In the genomic region with DNA sequence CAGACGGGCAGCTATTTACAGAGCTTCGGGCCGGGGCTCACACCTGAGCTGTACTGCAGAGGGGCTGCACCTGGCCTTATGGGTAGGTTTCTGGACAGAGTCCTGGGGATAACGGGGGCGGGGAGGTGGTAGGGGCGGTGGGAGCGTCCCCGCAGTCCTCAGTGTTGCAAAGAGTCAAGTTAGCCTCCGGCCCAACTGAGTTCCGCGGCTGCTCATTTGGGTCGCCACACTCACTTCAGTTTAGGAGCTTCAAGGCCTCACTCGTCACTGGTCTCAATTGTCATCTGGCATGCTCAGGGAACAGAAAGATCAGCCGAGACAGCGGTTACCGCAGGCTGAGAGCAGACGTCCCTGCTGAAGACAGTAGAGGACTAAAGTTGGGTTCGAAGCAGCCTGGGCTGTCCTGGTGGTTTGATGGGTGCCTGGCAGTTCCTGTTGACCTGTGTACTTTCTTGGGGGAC, we compare ENCODE assay signal across 8 mouse cellular contexts.
DNase-seq lines count a peak whose midpoint lies in the region; ATAC-seq and TF ChIP-seq lines count a peak whose summit lies in the region.

No protein-coding gene starts in this region.

- TF ChIP-seq POLR2A in CH12.LX (IDR thresholded peaks at IDR 0.05; ENCODE audit: low read depth, low read length): no peak
- TF ChIP-seq POLR2A in olfactory bulb, adult 2 months (IDR thresholded peaks at IDR 0.05; ENCODE audit: insufficient read depth, low read depth, low read length): no peak

- no peak overlapping the region for H3K4me3 ChIP-seq in CH12.LX (replicated peaks in 1 of 3; ENCODE audit: low read depth in 2 of 3, low read length in 2 of 3, poor library complexity in 1 of 3)
- peak overlapping the region; percentile 54 for H3K4me3 ChIP-seq in embryonic facial prominence, embryonic 15.5 days (replicated peaks)
- peak overlapping the region; percentile 65 for H3K4me3 ChIP-seq in limb, embryonic 13.5 days
- H3K4me3 ChIP-seq in olfactory bulb, adult 2 months (ENCODE audit: insufficient read depth, low read depth, low read length): no peak overlapping the region

- in situ Hi-C loops in CH12.LX (cut with MboI; ENCODE audit: low pct_ligation_motif_present, low pct_unique_long_range_greater_than_20kb, low sequenced_read_pairs): no loop called here

- H3K9me3 ChIP-seq in CH12.LX (replicated peaks; ENCODE audit: low read length): no peaks in the 10 kb centered on the region
- H3K9me3 ChIP-seq in embryonic facial prominence, embryonic 15.5 days (replicated peaks): no peaks in the 10 kb centered on the region
- no peaks in the 10 kb centered on the region for H3K9me3 ChIP-seq in limb, embryonic 13.5 days

- no peaks in the 10 kb centered on the region for H3K79me2 ChIP-seq in CH12.LX (replicated peaks; ENCODE audit: control insufficient read depth, extremely low read depth, insufficient read depth, poor library complexity, severe bottlenecking)

- dilution Hi-C loops in CH12.LX (cut with MboI; ENCODE audit: extremely low pct_ligation_motif_present, extremely low pct_unique_long_range_greater_than_20kb, low sequenced_read_pairs): no loop called here

- intact Hi-C loops in left cerebral cortex, postnatal 14 days (cut with DNase I): no loop called here

- 1% methylated on average over 18 of the region's 18 CpGs for WGBS in embryonic facial prominence, embryonic 15.5 days
- under 1% methylated on average over 17 of the region's 18 CpGs for WGBS in limb, embryonic 13.5 days
- 18% methylated on average over 18 of the region's 18 CpGs for WGBS in olfactory bulb, adult 2 months

- peaks cover 29 to 88% of the 10 kb centered on the region in 2 experiments for H3K36me3 ChIP-seq in CH12.LX (replicated peaks in 1 of 2; ENCODE audit: control insufficient read depth in 1 of 2, insufficient read depth in 1 of 2, low read length in 1 of 2)
- peaks cover 35% of the 10 kb centered on the region for H3K36me3 ChIP-seq in embryonic facial prominence, embryonic 15.5 days
- peaks cover 38% of the 10 kb centered on the region for H3K36me3 ChIP-seq in limb, embryonic 13.5 days

- H3K4me2 ChIP-seq in CH12.LX (ENCODE audit: insufficient read depth, low read depth, poor library complexity, severe bottlenecking): peak overlapping the region; percentile 81; the same call in 1 of the 2 replicates
- H3K4me2 ChIP-seq in embryonic facial prominence, embryonic 15.5 days (replicated peaks): peak overlapping the region; percentile 90
- H3K4me2 ChIP-seq in limb, embryonic 13.5 days (replicated peaks): peak overlapping the region; percentile 86

- no peak for TF ChIP-seq RAD21 in CH12.LX (IDR thresholded peaks at IDR 0.05; ENCODE audit: low read depth, low read length)

- no peak for TF ChIP-seq EP300 in CH12.LX (IDR thresholded peaks at IDR 0.05; ENCODE audit: low read length)

- no peaks in the 10 kb centered on the region for H3K27me3 ChIP-seq in CH12.LX (replicated peaks)
- H3K27me3 ChIP-seq in embryonic facial prominence, embryonic 15.5 days: no peaks in the 10 kb centered on the region
- no peaks in the 10 kb centered on the region for H3K27me3 ChIP-seq in limb, embryonic 13.5 days

- peaks cover 11 to 43% of the 10 kb centered on the region in 2 experiments for H3K4me1 ChIP-seq in CH12.LX (ENCODE audit: control insufficient read depth in 1 of 2, insufficient read depth in 2 of 2)
- peaks cover 67% of the 10 kb centered on the region for H3K4me1 ChIP-seq in embryonic facial prominence, embryonic 15.5 days
- H3K4me1 ChIP-seq in limb, embryonic 13.5 days: peaks cover 68% of the 10 kb centered on the region
- peaks cover 75% of the 10 kb centered on the region for H3K4me1 ChIP-seq in olfactory bulb, adult 2 months (ENCODE audit: control insufficient read depth, insufficient read depth, low read length)

- 0 out of 2 replicates have a peak overlapping the region, but pooled peaks have one; percentile 48 for H3K9ac ChIP-seq in CH12.LX (ENCODE audit: insufficient read depth, low read depth)
- H3K9ac ChIP-seq in embryonic facial prominence, embryonic 15.5 days: peak overlapping the region; percentile 33; the same call in 1 of the 2 replicates
- peak overlapping the region; percentile 84 for H3K9ac ChIP-seq in limb, embryonic 13.5 days

- no peak overlapping the region for H3K27ac ChIP-seq in CH12.LX (ENCODE audit: insufficient read depth, low read depth)
- H3K27ac ChIP-seq in embryonic facial prominence, embryonic 15.5 days (replicated peaks): peak overlapping the region; percentile 92
- H3K27ac ChIP-seq in limb, embryonic 13.5 days: peak overlapping the region; percentile 95
- H3K27ac ChIP-seq in olfactory bulb, adult 2 months (ENCODE audit: insufficient read depth, low read depth, low read length): peak overlapping the region; percentile 34; the same call in 1 of the 2 replicates

- peak; percentile 47; the same call in 1 of the 2 replicates for ATAC-seq in embryonic facial prominence, embryonic 15.5 days (ENCODE audit: insufficient number of reproducible peaks, low FRiP score, low TSS enrichment, low read depth)
- peak; percentile 63 for ATAC-seq in limb, embryonic 13.5 days (ENCODE audit: low FRiP score, low read depth)

- no peak for TF ChIP-seq CTCF in CH12.LX (conservative IDR thresholded peaks at IDR 0.05 in 1 of 2, IDR thresholded peaks at IDR 0.05 in 1 of 2; ENCODE audit: low read depth in 2 of 2, low read length in 2 of 2)
- no peak for TF ChIP-seq CTCF in olfactory bulb, adult 2 months (IDR thresholded peaks at IDR 0.05; ENCODE audit: insufficient read depth, low read depth, low read length)

- DNase-seq in adrenal gland, adult (ENCODE audit: inconsistent age in 2 of 2, low spot score in 1 of 2): peak; percentile 77 to 89
- DNase-seq in adrenal gland, postnatal 4 days (ENCODE audit: low spot score in 2 of 2): no peak
- DNase-seq in CH12.LX (ENCODE audit: extremely low read depth): no peak
- DNase-seq in left cerebral cortex, postnatal 14 days (ENCODE audit: low spot score in 2 of 2): no peak
- DNase-seq in urinary bladder, postnatal 25 days (ENCODE audit: low spot score): no peak

TF ChIP-seq in CH12.LX, 34 proteins besides CTCF, POLR2A, EP300 and RAD21:
- TF ChIP-seq USF2 (conservative IDR thresholded peaks at IDR 0.05; ENCODE audit: low read depth, low read length) (no peak), RCOR1 (conservative IDR thresholded peaks at IDR 0.05; ENCODE audit: low read depth, low read length) (no peak), GABPA (IDR thresholded peaks at IDR 0.05; ENCODE audit: insufficient replicate concordance, low read depth, low read length) (no peak), NELFE (IDR thresholded peaks at IDR 0.05; ENCODE audit: low read depth, low read length) (no peak), USF1 (IDR thresholded peaks at IDR 0.05; ENCODE audit: low read depth, low read length) (no peak), POLR2AphosphoS2 (IDR thresholded peaks at IDR 0.05; ENCODE audit: low read depth, low read length) (no peak), JUND (conservative IDR thresholded peaks at IDR 0.05; ENCODE audit: low read depth, low read length) (no peak), ETS1 (conservative IDR thresholded peaks at IDR 0.05; ENCODE audit: low read depth, low read length) (no peak), BHLHE40 (IDR thresholded peaks at IDR 0.05; ENCODE audit: low read depth, low read length) (no peak)

Comparison
In these comparisons a context has a peak if more than half of its experiments do, and no peak if none do; other contexts are left out.
1. DNase-seq: peak in adrenal gland, adult (2 of 2); none in adrenal gland, postnatal 4 days (0 of 2), CH12.LX (single experiment), left cerebral cortex, postnatal 14 days (0 of 2) and urinary bladder, postnatal 25 days (single experiment).
2. H3K4me3 ChIP-seq: peak in embryonic facial prominence, embryonic 15.5 days (single experiment) and limb, embryonic 13.5 days (single experiment); none in CH12.LX (0 of 3) and olfactory bulb, adult 2 months (single experiment).
3. H3K9ac ChIP-seq: peak in every context shown above with its lines; median percentile 84 in limb, embryonic 13.5 days; 48 in CH12.LX; 33 in embryonic facial prominence, embryonic 15.5 days.
4. Peak in every context shown above with its lines, with median percentiles within 50 percentile points of each other: H3K4me2 ChIP-seq.